Mouse (Mus musculus) lung, postnatal 0 days (tissue): ENCODE results near the gene Birc2. TPM values are rescaled to one million over a fixed set of nuclear protein-coding genes. Genes with fewer than 3 reads are reported as not detected.

ENCODE experiments used
- ATAC-seq: fragments of 200-750 bp; cut with Nextera tagmentation; 2 replicates; pipeline ENCODE4 v1.8.0; 2017; ENCODE audit warnings: moderate library complexity
- DNase-seq: peaks from one replicate; pipeline ENCODE4 v3.0.0-alpha.2; 2016; ENCODE audit warnings: low spot score
- H3K27ac ChIP-seq: fragments of 300-500 bp; sonication (generic); 2 replicates; pipeline ENCODE4 v1.5.1; 2014; ENCODE audit warnings: antibody characterized with exemption, mild to moderate bottlenecking, low read length, mixed read lengths
- H3K27me3 ChIP-seq: fragments of 300-500 bp; sonication (generic); replicated peaks from 2 replicates; pipeline ENCODE4 v1.6.1; 2014; ENCODE audit warnings: low read length, mixed read lengths; ENCODE audit not compliant: insufficient read depth
- H3K36me3 ChIP-seq: fragments of 300-500 bp; sonication (generic); 2 replicates; pipeline ENCODE4 v1.6.1; 2014; ENCODE audit warnings: low read length, mixed read lengths; ENCODE audit not compliant: insufficient read depth
- H3K4me1 ChIP-seq: fragments of 300-500 bp; sonication (generic); 2 replicates; pipeline ENCODE4 v1.6.1; 2014; ENCODE audit warnings: antibody characterized with exemption, low read depth, low read length, mixed read lengths; ENCODE audit not compliant: insufficient read depth
- H3K4me2 ChIP-seq: fragments of 300-500 bp; sonication (generic); replicated peaks from 2 replicates; pipeline ENCODE4 v1.6.1; 2014; ENCODE audit warnings: low read depth, mild to moderate bottlenecking, low read length, moderate library complexity, mixed read lengths
- H3K4me3 ChIP-seq: fragments of 300-500 bp; sonication (generic); 2 replicates; pipeline ENCODE4 v1.5.1; 2014; ENCODE audit warnings: low read depth, low read length
- H3K9ac ChIP-seq: fragments of 300-500 bp; sonication (generic); replicated peaks from 2 replicates; pipeline ENCODE4 v1.6.1; 2014; ENCODE audit warnings: low read depth, mild to moderate bottlenecking
- H3K9me3 ChIP-seq: fragments of 300-500 bp; sonication (generic); 2 replicates; pipeline ENCODE4 v1.6.1; 2016; ENCODE audit warnings: low read length, mixed read lengths
- CTCF ChIP-seq: IDR thresholded peaks from 2 replicates; pipeline ENCODE4 v1.5.1; 2016; ENCODE audit warnings: antibody characterized with exemption, mild to moderate bottlenecking
- EP300 ChIP-seq: IDR thresholded peaks from 2 replicates; pipeline ENCODE4 v1.6.1; 2016; ENCODE audit warnings: antibody characterized with exemption, mild to moderate bottlenecking, control low read depth
- WGBS: fragments of 180-500 bp; shearing (Covaris S2); extraction: QIAGEN DNeasy Blood & Tissue Kit; methylation state at CpG from one replicate; pipeline ENCODE4 v1.1.7; 2014; 5-methylcytosine and 5-hydroxymethylcytosine counted together
- polyA plus RNA-seq: library from polyadenylated mRNA; unstranded; fragments of >200 nt; fragmentation: Nextera tagmentation; extraction: Ambion mirVana; gene quantifications from 2 replicates; pipeline ENCODE4 v1.2.1, GENCODE M21; 2015

Birc2 gene
- polyA plus RNA-seq = 23.6 and 28.6 TPM in 2 replicates

GRCm38 (mm10) chr9:7836905-7837805 lies at the start of gene Birc2:
Gene Birc2 (minus strand): TSS chr9:7837064.
- peak within 1 kb of the TSS; percentile 83 for H3K4me3 ChIP-seq
- no peaks in the 10 kb centered on the region for H3K9me3 ChIP-seq

GRCm38 (mm10) chr9:7884346-7884745 lies 47.5 kb upstream of the Birc2 start:
- no peak for ATAC-seq
- Histone ChIP-seq H3K9me3 (no peaks in the 10 kb centered on the region), H3K4me3 (no peak overlapping the region), H3K27me3 (no peaks in the 10 kb centered on the region), H3K27ac (no peak overlapping the region), H3K4me2 (no peak overlapping the region), H3K9ac (no peak overlapping the region), H3K36me3 (no peaks in the 10 kb centered on the region), H3K4me1 (no peaks in the 10 kb centered on the region)
- DNase-seq = no peak
- TF ChIP-seq EP300 (no peak), CTCF (no peak)
- WGBS = 98% methylated on average over 3 of the region's 3 CpGs

More at GRCm38 (mm10) chr9:7836905-7837805, at the start of gene Birc2:
- Histone ChIP-seq H3K27ac (peak within 1 kb of the TSS; percentile 96), H3K4me1 (peaks cover 4% of the 10 kb centered on the region; the same call in 1 of the 2 replicates), H3K27me3 (no peaks in the 10 kb centered on the region), H3K36me3 (0 out of 2 replicates have a peak, but pooled peaks cover 5% of the 10 kb centered on the region), H3K9ac (peak within 1 kb of the TSS; percentile 98), H3K4me2 (peak within 1 kb of the TSS; percentile 70)
- WGBS = 1% methylated on average over 58 of the region's 68 CpGs
- TF ChIP-seq CTCF = peak; percentile 28; the same call in 1 of the 2 replicates
- TF ChIP-seq EP300 = no peak
- peak; percentile 98 for DNase-seq
- ATAC-seq = peak; percentile 96

GRCm38 (mm10) chr9:7882304-7882865 lies 45.5 kb upstream of the Birc2 start:
- H3K36me3 ChIP-seq = no peaks in the 10 kb centered on the region
- no peak overlapping the region for H3K4me2 ChIP-seq
- no peak overlapping the region for H3K4me3 ChIP-seq
- H3K4me1 ChIP-seq = no peaks in the 10 kb centered on the region
- no peak for ATAC-seq
- WGBS = 85% methylated on average over 1 of the region's 1 CpGs
- no peak for DNase-seq
- H3K27ac ChIP-seq = no peak overlapping the region
- TF ChIP-seq EP300 = no peak
- TF ChIP-seq CTCF = no peak
- H3K9me3 ChIP-seq = no peaks in the 10 kb centered on the region
- no peaks in the 10 kb centered on the region for H3K27me3 ChIP-seq
- no peak overlapping the region for H3K9ac ChIP-seq

GRCm38 (mm10) chr9:7873511-7874211 lies 36.8 kb upstream of the Birc2 start:
- DNase-seq (no peak), ATAC-seq (no peak)
- Histone ChIP-seq H3K4me2 (peak overlapping the region; percentile 82; the same call in 1 of the 2 replicates), H3K4me3 (no peak overlapping the region; the same call in 1 of the 2 replicates), H3K36me3 (no peaks in the 10 kb centered on the region), H3K9me3 (no peaks in the 10 kb centered on the region), H3K27ac (peak overlapping the region; percentile 91), H3K27me3 (no peaks in the 10 kb centered on the region), H3K9ac (no peak overlapping the region), H3K4me1 (peaks cover 4% of the 10 kb centered on the region)
- WGBS = 91% methylated on average over 8 of the region's 8 CpGs
- no peak for TF ChIP-seq EP300
- peak; percentile 21; the same call in 1 of the 2 replicates for TF ChIP-seq CTCF

- 2% methylated on average over 26 of the region's 26 CpGs for WGBS
- H3K4me3 ChIP-seq = peak within 1 kb of the TSS; percentile 57
- H3K4me1 ChIP-seq = peaks cover 10% of the 10 kb centered on the region
- peak within 1 kb of the TSS; percentile 63 for H3K9ac ChIP-seq
- H3K36me3 ChIP-seq = no peaks in the 10 kb centered on the region
- H3K27me3 ChIP-seq = no peaks in the 10 kb centered on the region
- no peak; the same call in 1 of the 2 replicates for TF ChIP-seq CTCF
- peak; percentile 35; the same call in 1 of the 2 replicates for TF ChIP-seq EP300
- H3K4me2 ChIP-seq = peak within 1 kb of the TSS; percentile 82
- DNase-seq (peak; percentile 83), ATAC-seq (peak; percentile 76)
- H3K27ac ChIP-seq = peak within 1 kb of the TSS; percentile 91
- no peaks in the 10 kb centered on the region for H3K9me3 ChIP-seq
Measured at GRCm38 (mm10) chr9:7872775-7873439, 36.0 kb upstream of the Birc2 start, which contains the start of gene Birc3. Gene Birc3 (minus strand): TSS chr9:7873186.
